Mouse (Mus musculus): ENCODE results near the gene Gm35549.

DNA sequence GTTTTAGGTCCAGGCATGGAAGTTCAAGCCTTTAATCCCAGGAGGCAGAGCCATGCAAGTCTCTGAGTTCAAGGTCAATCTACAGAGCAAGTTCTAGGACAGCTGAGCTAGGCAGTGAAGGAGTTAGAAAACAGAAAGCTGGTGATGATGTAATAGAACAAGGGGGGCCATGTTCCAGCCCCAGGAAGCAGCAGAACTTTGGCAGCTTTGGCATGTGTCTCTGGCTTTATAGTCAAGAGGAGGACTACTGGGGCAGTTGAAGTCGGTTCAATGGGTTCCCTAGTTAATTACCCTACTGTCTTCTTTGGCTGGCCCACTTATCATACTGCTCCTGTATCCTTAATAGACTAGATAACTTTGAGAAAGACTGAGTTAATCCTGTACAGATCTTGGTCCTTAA lies 30.8 kb upstream of the Gm35549 start:
- TF ChIP-seq POLR2A (IDR thresholded peaks at IDR 0.05; ENCODE audit: borderline replicate concordance, control insufficient read depth, low read depth, low read length) (no peak), CTCF (IDR thresholded peaks at IDR 0.05; ENCODE audit: control insufficient read depth, insufficient read depth, low read length) (no peak)
